Mouse (Mus musculus) embryonic fibroblast, embryonic 13.5 days (primary cell): ENCODE measurements around the gene Gk.

Experiments used
- CTCF ChIP-seq: IDR thresholded peaks from 2 replicates; pipeline ENCODE4 v1.5.1; 2011; ENCODE audit warnings: mild to moderate bottlenecking, control low read depth, low read length, moderate library complexity, borderline replicate concordance; ENCODE audit not compliant: insufficient read depth
- POLR2A ChIP-seq: IDR thresholded peaks from 2 replicates; pipeline ENCODE4 v1.6.1; 2011; ENCODE audit warnings: low read depth, mild to moderate bottlenecking, control low read depth, low read length, moderate library complexity

- TF ChIP-seq CTCF: no peak
- peak; percentile 73 for TF ChIP-seq POLR2A
Observed at GRCm38 (mm10) chrX:85776544-85777087, at the start of gene Gk.
